In the genomic region with DNA sequence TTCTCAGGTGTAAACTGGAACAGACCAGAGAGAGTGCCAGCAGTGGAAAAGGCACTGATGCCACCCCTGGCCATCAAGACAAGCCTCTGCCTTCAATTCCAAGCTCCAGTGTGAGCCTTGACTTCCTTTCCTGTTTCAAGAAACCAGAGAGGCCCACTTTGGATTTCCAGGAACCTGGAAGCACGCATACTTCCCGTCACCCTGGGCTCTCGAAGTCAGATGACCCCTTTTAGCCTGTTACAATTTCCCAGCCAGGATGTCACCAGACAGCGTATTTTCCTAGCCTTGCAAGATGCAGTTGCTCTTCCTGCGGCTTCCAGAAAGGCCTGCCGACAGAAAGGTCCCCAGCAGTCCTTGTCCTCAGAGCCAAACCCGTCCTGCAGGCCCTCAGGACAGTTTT, we compare ENCODE assay signal across 11 mouse cellular contexts.
DNase-seq lines count a peak whose midpoint lies in the region; ATAC-seq lines count a peak whose summit lies in the region.
"Had no signal": no experiment of that assay in that cellular context is flagged by ENCODE, and none has a peak within 500 bp of the region (broad histone marks: within the 10 kb centered on the region; RNA-seq: fewer than 3 reads in every experiment).

No protein-coding gene starts in this region.

- WGBS in heart, embryonic 11.5 days (ENCODE audit: insufficient replicate concordance), result 43% methylated on average over 7 of the region's 7 CpGs
- 35% methylated on average over 7 of the region's 7 CpGs for WGBS in hindbrain, embryonic 11.5 days

- no peak overlapping the region for H3K9ac ChIP-seq in heart, embryonic 11.5 days (ENCODE audit: low read depth, low read length)
- H3K9ac ChIP-seq in hindbrain, embryonic 11.5 days (ENCODE audit: low read depth, low read length), result no peak overlapping the region
- H3K9ac ChIP-seq: lung, embryonic 15.5 days had no signal

- H3K9me3 ChIP-seq in heart, embryonic 11.5 days (replicated peaks; ENCODE audit: control insufficient read depth, low read length), result no peaks in the 10 kb centered on the region
- no peaks in the 10 kb centered on the region for H3K9me3 ChIP-seq in hindbrain, embryonic 11.5 days (ENCODE audit: control insufficient read depth, low read length)
- H3K9me3 ChIP-seq: lung, embryonic 15.5 days had no signal

- peak overlapping the region; percentile 16; the same call in 1 of the 2 replicates for H3K4me2 ChIP-seq in heart, embryonic 11.5 days
- no peak overlapping the region for H3K4me2 ChIP-seq in hindbrain, embryonic 11.5 days (replicated peaks; ENCODE audit: low read depth, low read length)
- H3K4me2 ChIP-seq: lung, embryonic 15.5 days had no signal

- H3K4me3 ChIP-seq in heart, embryonic 11.5 days (ENCODE audit: low read depth, low read length), result no peak overlapping the region
- H3K4me3 ChIP-seq in hindbrain, embryonic 11.5 days (ENCODE audit: low read depth, low read length), result no peak overlapping the region
- H3K4me3 ChIP-seq: lung, embryonic 15.5 days had no signal

- H3K4me1 ChIP-seq in heart, embryonic 11.5 days (ENCODE audit: control insufficient read depth, insufficient read depth, low read length), result peaks cover 9% of the 10 kb centered on the region
- no peaks in the 10 kb centered on the region; the same call in 1 of the 2 replicates for H3K4me1 ChIP-seq in hindbrain, embryonic 11.5 days (replicated peaks; ENCODE audit: control insufficient read depth, insufficient read depth, low read length)

- no peak for ATAC-seq in heart, embryonic 11.5 days (replicated peaks; ENCODE audit: insufficient number of reproducible peaks, low FRiP score, low TSS enrichment)
- ATAC-seq in hindbrain, embryonic 11.5 days (ENCODE audit: low FRiP score), result no peak

- DNase-seq in heart, postnatal 36 days, result no peak
- peak; percentile 8 for DNase-seq in left cerebral cortex, postnatal 4 days
- no peak for DNase-seq in left cerebral cortex, adult 18-20 months (ENCODE audit: low spot score in 2 of 2)
- DNase-seq in MN1 (ENCODE audit: low spot score), result peak; percentile 28
- DNase-seq in hindbrain, embryonic 11.5 days (ENCODE audit: low spot score), result peak; percentile 32
- DNase-seq in thymus, postnatal 14 days, result no peak
- DNase-seq in layer of hippocampus, postnatal 14 days (ENCODE audit: low spot score in 2 of 2), result no peak
- DNase-seq: gastrocnemius, postnatal 36 days; thymus, postnatal 25 days had no signal

- no peaks in the 10 kb centered on the region for H3K36me3 ChIP-seq in heart, embryonic 11.5 days (ENCODE audit: control insufficient read depth, insufficient read depth, low read length)
- no peaks in the 10 kb centered on the region for H3K36me3 ChIP-seq in hindbrain, embryonic 11.5 days (ENCODE audit: control insufficient read depth, insufficient read depth, low read length)
- H3K36me3 ChIP-seq: lung, embryonic 15.5 days had no signal

- peak overlapping the region; percentile 15; the same call in 1 of the 2 replicates for H3K27ac ChIP-seq in heart, embryonic 11.5 days (ENCODE audit: low read depth, low read length)
- no peak overlapping the region for H3K27ac ChIP-seq in hindbrain, embryonic 11.5 days (ENCODE audit: low read depth, low read length)
- H3K27ac ChIP-seq: lung, embryonic 15.5 days had no signal

- intact Hi-C loops in heart, postnatal 36 days (cut with DNase I), result no loop called here
- intact Hi-C loops in left cerebral cortex, postnatal 4 days (cut with DNase I), result no loop called here

- H3K27me3 ChIP-seq in heart, embryonic 11.5 days (ENCODE audit: control insufficient read depth, insufficient read depth, low read length), result no peaks in the 10 kb centered on the region
- H3K27me3 ChIP-seq in hindbrain, embryonic 11.5 days (ENCODE audit: control insufficient read depth, insufficient read depth, low read length), result peaks cover 18% of the 10 kb centered on the region; the same call in 1 of the 2 replicates
- H3K27me3 ChIP-seq: lung, embryonic 15.5 days had no signal

Comparison
In these comparisons a context has a peak if more than half of its experiments do, and no peak if none do; other contexts are left out.
1. DNase-seq: peak in left cerebral cortex, postnatal 4 days (single experiment), MN1 (single experiment) and hindbrain, embryonic 11.5 days (single experiment); none in heart, postnatal 36 days (0 of 2), left cerebral cortex, adult 18-20 months (0 of 2), thymus, postnatal 14 days (single experiment) and layer of hippocampus, postnatal 14 days (0 of 2).